Mouse (Mus musculus): ENCODE measurements around the gene Tbc1d1.

Gene Tbc1d1

GRCm38 (mm10) chr5:64160705-64161391 lies 4.7 kb downstream of the Tbc1d1 start:
- no peak for DNase-seq (ENCODE audit: low spot score)

GRCm38 (mm10) chr5:64161917-64162316 lies 5.8 kb downstream of the Tbc1d1 start:
- no peak for DNase-seq (ENCODE audit: low spot score)

GRCm38 (mm10) chr5:64162582-64162981 lies 6.5 kb downstream of the Tbc1d1 start:
- DNase-seq (ENCODE audit: low spot score) = no peak

- DNase-seq (ENCODE audit: low spot score) = no peak
Observed at GRCm38 (mm10) chr5:64164414-64164813, 8.3 kb downstream of the Tbc1d1 start.

- DNase-seq (ENCODE audit: low spot score) = no peak
Observed at GRCm38 (mm10) chr5:64165826-64166225, 9.7 kb downstream of the Tbc1d1 start.

- no peak for DNase-seq (ENCODE audit: low spot score)
Observed at GRCm38 (mm10) chr5:64168990-64169540, 13.0 kb downstream of the Tbc1d1 start.

GRCm38 (mm10) chr5:64172884-64173283 lies 16.8 kb downstream of the Tbc1d1 start:
- DNase-seq (ENCODE audit: low spot score) = no peak

- no peak for DNase-seq (ENCODE audit: low spot score)
Observed at GRCm38 (mm10) chr5:64173302-64173701, 17.2 kb downstream of the Tbc1d1 start.

- no peak for DNase-seq (ENCODE audit: low spot score)
Observed at GRCm38 (mm10) chr5:64174429-64174935, 18.4 kb downstream of the Tbc1d1 start.

- no peak for DNase-seq (ENCODE audit: low spot score)
Observed at GRCm38 (mm10) chr5:64180548-64180947, 24.4 kb downstream of the Tbc1d1 start.

GRCm38 (mm10) chr5:64183712-64184111 lies 27.6 kb downstream of the Tbc1d1 start:
- no peak for DNase-seq (ENCODE audit: low spot score)

GRCm38 (mm10) chr5:64185257-64185656 lies 29.2 kb downstream of the Tbc1d1 start:
- DNase-seq (ENCODE audit: low spot score) = no peak

- no peak for DNase-seq (ENCODE audit: low spot score)
Observed at GRCm38 (mm10) chr5:64186566-64186965, 30.5 kb downstream of the Tbc1d1 start.

- DNase-seq (ENCODE audit: low spot score) = no peak
Observed at GRCm38 (mm10) chr5:64188083-64188648, 32.1 kb downstream of the Tbc1d1 start.

GRCm38 (mm10) chr5:64190892-64191291 lies 34.8 kb downstream of the Tbc1d1 start:
- no peak for DNase-seq (ENCODE audit: low spot score)

GRCm38 (mm10) chr5:64193353-64193752 lies 37.2 kb downstream of the Tbc1d1 start:
- no peak for DNase-seq (ENCODE audit: low spot score)

GRCm38 (mm10) chr5:64196250-64196865 lies 40.3 kb downstream of the Tbc1d1 start:
- no peak for DNase-seq (ENCODE audit: low spot score)

GRCm38 (mm10) chr5:64196866-64197321 lies 40.8 kb downstream of the Tbc1d1 start:
- no peak for DNase-seq (ENCODE audit: low spot score)

- DNase-seq (ENCODE audit: low spot score) = no peak
Observed at GRCm38 (mm10) chr5:64198624-64199023, 42.5 kb downstream of the Tbc1d1 start.

- no peak for DNase-seq (ENCODE audit: low spot score)
Observed at GRCm38 (mm10) chr5:64201071-64201470, 45.0 kb downstream of the Tbc1d1 start.

- peak; percentile 80 for DNase-seq (ENCODE audit: low spot score)
Observed at GRCm38 (mm10) chr5:64202306-64202705, 46.2 kb downstream of the Tbc1d1 start.

GRCm38 (mm10) chr5:64205610-64206009 lies 49.5 kb downstream of the Tbc1d1 start:
- DNase-seq (ENCODE audit: low spot score) = no peak

GRCm38 (mm10) chr5:64206431-64206830 lies 50.3 kb downstream of the Tbc1d1 start:
- no peak for DNase-seq (ENCODE audit: low spot score)
